In the genomic region with DNA sequence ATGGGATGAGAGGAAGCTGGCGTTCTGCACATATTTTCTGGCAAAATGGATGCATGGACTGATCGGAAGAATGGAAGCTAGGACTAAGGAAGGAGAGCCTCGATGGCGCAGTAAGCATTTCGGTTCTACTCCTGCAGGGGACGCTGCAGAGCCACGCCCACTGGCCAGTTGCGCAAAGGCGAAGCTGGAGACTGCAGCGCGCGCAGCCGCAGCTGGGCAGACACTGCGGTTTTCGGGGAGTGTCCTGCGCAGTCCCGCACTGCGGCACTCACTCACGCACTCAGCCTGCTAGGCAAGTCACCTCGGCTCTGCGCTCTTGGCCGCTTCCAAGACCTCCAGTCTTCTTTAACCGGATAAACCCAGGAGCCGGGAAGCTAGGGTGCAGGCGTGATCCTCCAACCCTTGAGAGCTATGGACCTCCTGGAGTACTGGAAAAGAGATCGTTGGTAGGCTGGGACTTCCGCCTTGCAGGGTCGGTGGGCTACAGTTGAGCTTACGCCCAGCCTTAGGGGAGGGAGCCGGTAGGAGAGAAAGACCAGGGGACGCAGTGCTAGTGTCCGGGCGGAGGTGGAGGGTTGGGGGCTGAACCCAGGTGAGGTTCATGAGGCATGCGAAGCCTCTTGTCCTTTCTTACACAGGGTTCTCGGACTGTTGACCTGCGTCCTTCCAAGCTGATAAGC, we compare ENCODE assay signal across 8 mouse cellular contexts. TPM values are rescaled to one million over a fixed set of nuclear protein-coding genes. Genes with fewer than 3 reads are reported as not detected.
DNase-seq lines count a peak whose midpoint lies in the region; ATAC-seq and TF ChIP-seq lines count a peak whose summit lies in the region.

Gene Snhg11 (plus strand): TSS at position 196 of the 680 bp plus-strand sequence.

- peak within 1 kb of the TSS; percentile 57 for H3K9ac ChIP-seq in forebrain, embryonic 13.5 days
- peak within 1 kb of the TSS; percentile 42 for H3K9ac ChIP-seq in kidney, embryonic 14.5 days (ENCODE audit: low read depth, low read length)
- peak within 1 kb of the TSS; percentile 53 for H3K9ac ChIP-seq in limb, embryonic 12.5 days (replicated peaks)
- peak within 1 kb of the TSS; percentile 41 for H3K9ac ChIP-seq in midbrain, embryonic 12.5 days (replicated peaks)

- 2% methylated on average over 36 of the region's 36 CpGs for WGBS in forebrain, embryonic 13.5 days
- WGBS in kidney, embryonic 14.5 days = 1% methylated on average over 35 of the region's 36 CpGs
- 1% methylated on average over 36 of the region's 36 CpGs for WGBS in limb, embryonic 12.5 days
- 2% methylated on average over 36 of the region's 36 CpGs for WGBS in midbrain, embryonic 12.5 days

- no peaks in the 10 kb centered on the region for H3K36me3 ChIP-seq in forebrain, embryonic 13.5 days (ENCODE audit: poor library complexity, severe bottlenecking)
- H3K36me3 ChIP-seq in kidney, embryonic 14.5 days (ENCODE audit: control insufficient read depth, insufficient read depth, low read length) = no peaks in the 10 kb centered on the region
- H3K36me3 ChIP-seq in limb, embryonic 12.5 days = no peaks in the 10 kb centered on the region
- no peaks in the 10 kb centered on the region for H3K36me3 ChIP-seq in midbrain, embryonic 12.5 days
- H3K36me3 ChIP-seq in testis, adult 2 months (ENCODE audit: control insufficient read depth, insufficient read depth, low read length) = no peaks in the 10 kb centered on the region

- peaks cover 9% of the 10 kb centered on the region; the same call in 1 of the 2 replicates for H3K4me1 ChIP-seq in forebrain, embryonic 13.5 days
- H3K4me1 ChIP-seq in kidney, embryonic 14.5 days (ENCODE audit: control insufficient read depth, insufficient read depth, low read length) = no peaks in the 10 kb centered on the region; the same call in 1 of the 2 replicates
- H3K4me1 ChIP-seq in limb, embryonic 12.5 days (replicated peaks) = peaks cover 10% of the 10 kb centered on the region
- H3K4me1 ChIP-seq in midbrain, embryonic 12.5 days = peaks cover 8% of the 10 kb centered on the region; the same call in 1 of the 2 replicates
- H3K4me1 ChIP-seq in testis, adult 2 months (ENCODE audit: control insufficient read depth, insufficient read depth, low read length) = no peaks in the 10 kb centered on the region; the same call in 1 of the 2 replicates

- no peaks in the 10 kb centered on the region for H3K9me3 ChIP-seq in forebrain, embryonic 13.5 days (replicated peaks)
- H3K9me3 ChIP-seq in kidney, embryonic 14.5 days (ENCODE audit: control insufficient read depth, low read length) = no peaks in the 10 kb centered on the region
- no peaks in the 10 kb centered on the region for H3K9me3 ChIP-seq in limb, embryonic 12.5 days
- H3K9me3 ChIP-seq in midbrain, embryonic 12.5 days = no peaks in the 10 kb centered on the region

- peaks cover 34% of the 10 kb centered on the region for H3K27me3 ChIP-seq in forebrain, embryonic 13.5 days
- H3K27me3 ChIP-seq in kidney, embryonic 14.5 days (ENCODE audit: control insufficient read depth, insufficient read depth, low read length) = peaks cover 21% of the 10 kb centered on the region
- peaks cover 42% of the 10 kb centered on the region for H3K27me3 ChIP-seq in limb, embryonic 12.5 days
- H3K27me3 ChIP-seq in midbrain, embryonic 12.5 days = peaks cover 30% of the 10 kb centered on the region
- H3K27me3 ChIP-seq in testis, adult 2 months (ENCODE audit: control insufficient read depth, insufficient read depth, low read length) = no peaks in the 10 kb centered on the region

- peak; percentile 77; the same call in 1 of the 2 replicates for TF ChIP-seq CTCF in testis, adult 2 months (IDR thresholded peaks at IDR 0.05; ENCODE audit: control insufficient read depth, insufficient read depth, insufficient replicate concordance, low read depth, low read length)

- H3K4me2 ChIP-seq in forebrain, embryonic 13.5 days = peak within 1 kb of the TSS; percentile 61
- H3K4me2 ChIP-seq in kidney, embryonic 14.5 days (replicated peaks; ENCODE audit: low read depth, low read length) = peak within 1 kb of the TSS; percentile 69
- peak within 1 kb of the TSS; percentile 73 for H3K4me2 ChIP-seq in limb, embryonic 12.5 days
- peak within 1 kb of the TSS; percentile 56 for H3K4me2 ChIP-seq in midbrain, embryonic 12.5 days (replicated peaks)

- peak; percentile 53 to 75 for DNase-seq in adrenal gland, adult (ENCODE audit: inconsistent age in 2 of 2, low spot score in 1 of 2)
- no peak for DNase-seq in adrenal gland, postnatal 4 days (ENCODE audit: low spot score in 2 of 2)
- peak; percentile 33 for DNase-seq in c-Kit-positive CD71-negative TER-119-negative erythroid progenitor cells, embryonic 14.5 days (ENCODE audit: low read depth)

- ATAC-seq in forebrain, embryonic 13.5 days = peak; percentile 77
- ATAC-seq in kidney, embryonic 14.5 days (ENCODE audit: low FRiP score, low TSS enrichment) = peak; percentile 69
- 0 out of 2 replicates have a peak, but pooled peaks have one; percentile 33 for ATAC-seq in limb, embryonic 12.5 days (ENCODE audit: insufficient number of reproducible peaks, insufficient read depth, low FRiP score, low TSS enrichment, low read depth)
- peak; percentile 70; the same call in 1 of the 2 replicates for ATAC-seq in midbrain, embryonic 12.5 days (ENCODE audit: low FRiP score, low read depth)

- TF ChIP-seq POLR2A in testis, adult 2 months (IDR thresholded peaks at IDR 0.05; ENCODE audit: control insufficient read depth, low read depth, low read length) = no peak

- H3K4me3 ChIP-seq in forebrain, embryonic 13.5 days = peak within 1 kb of the TSS; percentile 33
- H3K4me3 ChIP-seq in kidney, embryonic 14.5 days (ENCODE audit: low read length) = peak within 1 kb of the TSS; percentile 37
- H3K4me3 ChIP-seq in limb, embryonic 12.5 days (replicated peaks) = peak within 1 kb of the TSS; percentile 42
- peak within 1 kb of the TSS; percentile 42 for H3K4me3 ChIP-seq in midbrain, embryonic 12.5 days
- H3K4me3 ChIP-seq in testis, adult 2 months (ENCODE audit: control insufficient read depth, low read depth, low read length) = peak within 1 kb of the TSS; percentile 74

- 0 out of 2 replicates have a peak within 1 kb of the TSS, but pooled peaks have one; percentile 10 for H3K27ac ChIP-seq in forebrain, embryonic 13.5 days
- no peak within 1 kb of the TSS for H3K27ac ChIP-seq in kidney, embryonic 14.5 days (ENCODE audit: low read depth, low read length)
- H3K27ac ChIP-seq in limb, embryonic 12.5 days = no peak within 1 kb of the TSS
- H3K27ac ChIP-seq in midbrain, embryonic 12.5 days (replicated peaks) = peak within 1 kb of the TSS; percentile 54; the same call in 1 of the 2 replicates
- no peak within 1 kb of the TSS for H3K27ac ChIP-seq in testis, adult 2 months (ENCODE audit: control insufficient read depth, insufficient read depth, low read depth, low read length)

RNA-seq across cellular contexts. Expression of gene Snhg11, which starts in this region (rescaled TPM):
- 10 to 100 TPM in 1 of 2 experiments, 1 to 10 TPM in 1; 8.4 to 14.9 TPM for total RNA-seq in adrenal gland, postnatal 4 days (2021)
- polyA plus RNA-seq in forebrain, embryonic 13.5 days (2015; fragmentation: Nextera tagmentation; extraction: Ambion mirVana) = 56.7 and 73.0 TPM in 2 replicates
- 4.5 and 8.5 TPM in 2 replicates for polyA plus RNA-seq in kidney, embryonic 14.5 days (2014; fragmentation: Nextera tagmentation; extraction: Ambion mirVana)
- 6.3 and 7.7 TPM in 2 replicates for polyA plus RNA-seq in limb, embryonic 12.5 days (2016; fragmentation: Nextera tagmentation; extraction: Ambion mirVana)
- polyA plus RNA-seq in midbrain, embryonic 12.5 days (2016; fragmentation: Nextera tagmentation; extraction: Ambion mirVana) = 74.5 and 80.3 TPM in 2 replicates
- polyA plus RNA-seq in testis, adult 2 months (2012; rRNA removed) = 2.4 and 3.4 TPM in 2 replicates

Comparison
In these comparisons a context has a peak if more than half of its experiments do, and no peak if none do; other contexts are left out.
1. DNase-seq: peak in adrenal gland, adult (2 of 2) and c-Kit-positive CD71-negative TER-119-negative erythroid progenitor cells, embryonic 14.5 days (single experiment); none in adrenal gland, postnatal 4 days (0 of 2).
2. H3K27ac ChIP-seq: peak in forebrain, embryonic 13.5 days (single experiment) and midbrain, embryonic 12.5 days (single experiment); none in kidney, embryonic 14.5 days (single experiment), limb, embryonic 12.5 days (single experiment) and testis, adult 2 months (single experiment).
3. Peak in every context shown above with its lines, with median percentiles within 50 percentile points of each other: ATAC-seq, H3K4me2 ChIP-seq, H3K4me3 ChIP-seq and H3K9ac ChIP-seq.